Mouse (Mus musculus): Measurements from ENCODE around the gene Tmsb15l.

DNA sequence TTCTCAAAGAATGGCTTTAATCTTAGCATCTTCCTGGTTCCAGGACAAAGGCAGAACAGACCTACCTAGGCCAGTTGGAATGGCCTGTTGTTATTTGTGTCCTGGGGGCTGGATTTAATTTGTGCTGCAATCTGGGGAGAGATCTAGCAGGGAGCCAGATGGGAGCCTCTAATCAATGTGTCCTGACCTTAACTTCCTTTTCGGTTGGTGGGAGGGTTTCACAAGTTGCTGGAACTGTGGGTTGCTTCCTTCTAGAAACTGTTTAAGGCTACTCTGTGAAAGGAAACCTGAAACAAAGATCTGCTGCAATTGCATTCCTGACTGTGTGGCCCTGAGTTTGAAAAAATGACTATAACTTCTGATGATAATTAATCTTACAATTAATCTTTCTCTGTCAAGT lies 41.0 kb upstream of the Tmsb15l start:
- TF ChIP-seq MYC (IDR thresholded peaks at IDR 0.05; ENCODE audit: low read depth, low read length) = no peak
- TF ChIP-seq E2F4 (IDR thresholded peaks at IDR 0.05; ENCODE audit: insufficient replicate concordance, low read depth, low read length) = no peak
- TF ChIP-seq CTCF (conservative IDR thresholded peaks at IDR 0.05 in 1 of 2, IDR thresholded peaks at IDR 0.05 in 1 of 2; ENCODE audit: low read depth in 2 of 2, low read length in 2 of 2) = no peak
- no peak for TF ChIP-seq ETS1 (conservative IDR thresholded peaks at IDR 0.05; ENCODE audit: low read depth, low read length)
- TF ChIP-seq UBTF (IDR thresholded peaks at IDR 0.05; ENCODE audit: low read depth, low read length) = no peak
- TF ChIP-seq USF2 (conservative IDR thresholded peaks at IDR 0.05; ENCODE audit: low read depth, low read length) = no peak
- no peak for TF ChIP-seq POLR2A (IDR thresholded peaks at IDR 0.05; ENCODE audit: low read depth, low read length)
- TF ChIP-seq ZKSCAN1 (IDR thresholded peaks at IDR 0.05; ENCODE audit: borderline replicate concordance, low read depth, low read length) = no peak
- TF ChIP-seq ZMIZ1 (IDR thresholded peaks at IDR 0.05; ENCODE audit: low read depth, low read length) = no peak
- TF ChIP-seq BHLHE40 (IDR thresholded peaks at IDR 0.05; ENCODE audit: low read depth, low read length) = no peak
- TF ChIP-seq USF1 (IDR thresholded peaks at IDR 0.05; ENCODE audit: low read depth, low read length) = no peak
- no peak for TF ChIP-seq EP300 (IDR thresholded peaks at IDR 0.05; ENCODE audit: low read length)
- no peak for TF ChIP-seq MAZ (IDR thresholded peaks at IDR 0.05; ENCODE audit: low read depth, low read length)
- no peak for TF ChIP-seq GABPA (IDR thresholded peaks at IDR 0.05; ENCODE audit: insufficient replicate concordance, low read depth, low read length)
